Mouse (Mus musculus): Measurements from ENCODE around the gene Map3k5. TPM values are rescaled to one million over a fixed set of nuclear protein-coding genes. Genes with fewer than 3 reads are reported as not detected.

Map3k5 gene
- polyA plus RNA-seq, 1 experiment from 2014 or later = 2.7 TPM

DNA sequence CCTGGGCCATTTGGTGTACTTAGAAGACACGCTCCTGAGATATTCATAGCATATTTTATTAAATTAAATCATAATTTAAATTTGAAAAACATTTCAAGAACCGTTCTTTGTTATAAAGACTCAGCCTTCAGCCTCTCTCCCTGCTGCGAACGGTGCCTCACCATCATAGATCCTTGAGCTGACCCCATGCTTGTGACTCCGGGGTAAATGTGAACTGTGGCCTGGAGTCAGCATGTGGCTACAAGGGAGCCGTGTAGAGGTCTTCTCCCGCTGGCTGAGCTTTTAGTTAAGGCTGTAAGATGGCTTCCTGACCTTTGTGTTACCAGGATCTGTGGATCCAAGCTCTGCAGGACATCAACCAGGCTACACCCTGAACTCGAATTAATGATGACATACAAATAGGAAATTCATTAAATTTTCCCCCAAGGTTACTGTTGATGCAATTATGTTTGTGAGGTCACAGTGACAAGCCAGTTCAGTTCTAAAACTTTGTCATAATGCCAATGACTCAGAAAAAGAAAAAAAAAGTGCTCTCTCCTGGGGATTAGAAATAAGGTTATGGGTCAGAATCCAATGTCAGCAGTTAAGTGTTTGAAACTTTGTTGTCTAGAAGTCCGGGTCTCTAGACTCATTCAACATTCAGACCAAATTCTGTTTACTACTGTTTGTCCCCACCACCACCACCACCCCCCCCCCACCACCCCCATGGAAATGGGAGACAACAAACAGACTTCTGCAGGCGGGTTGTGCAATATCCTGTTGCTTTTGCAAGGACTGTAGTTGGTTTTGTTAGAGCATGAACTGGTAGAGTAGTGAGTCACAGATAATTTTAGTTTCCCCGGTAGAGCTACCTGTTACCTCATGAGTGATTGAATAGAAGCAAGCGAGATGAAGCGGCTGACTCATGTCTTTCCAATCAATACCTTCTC lies 142.5 kb downstream of the Map3k5 start:
- no peaks in the 10 kb centered on the region for H3K27me3 ChIP-seq (replicated peaks)
- H3K4me1 ChIP-seq = no peaks in the 10 kb centered on the region
- no peak for ATAC-seq (ENCODE audit: extremely low read depth, insufficient number of reproducible peaks, low FRiP score, low TSS enrichment)
- H3K4me3 ChIP-seq = no peak overlapping the region
- WGBS = 75% methylated on average over 13 of the region's 13 CpGs
- H3K9me3 ChIP-seq = no peaks in the 10 kb centered on the region
- no peak overlapping the region for H3K9ac ChIP-seq
- H3K27ac ChIP-seq (replicated peaks) = no peak overlapping the region
- H3K4me2 ChIP-seq = no peak overlapping the region
- H3K36me3 ChIP-seq = peaks cover 28% of the 10 kb centered on the region; the same call in 1 of the 2 replicates

DNA sequence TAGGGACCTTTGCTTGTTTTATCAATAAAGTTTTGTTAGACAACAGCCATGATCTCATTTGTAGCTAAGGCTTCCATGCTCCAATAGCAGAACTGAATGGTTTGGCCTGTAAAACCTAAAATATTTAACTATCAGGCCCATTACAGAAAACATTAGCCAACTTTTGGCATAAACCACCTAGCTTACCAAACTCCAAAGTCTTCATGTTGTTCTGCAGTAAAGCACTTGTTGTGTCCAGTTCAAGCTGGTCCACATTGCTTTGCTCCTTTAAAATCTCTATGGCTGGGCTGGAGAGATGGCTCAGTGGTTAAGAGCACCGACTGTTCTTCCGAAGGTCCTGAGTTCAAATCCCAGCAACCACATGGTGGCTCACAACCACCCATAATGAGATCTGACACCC lies 144.1 kb downstream of the Map3k5 start:
- no peak overlapping the region for H3K27ac ChIP-seq (replicated peaks)
- no peaks in the 10 kb centered on the region for H3K9me3 ChIP-seq
- no peaks in the 10 kb centered on the region for H3K27me3 ChIP-seq (replicated peaks)
- no peak overlapping the region for H3K9ac ChIP-seq
- H3K36me3 ChIP-seq = peaks cover 39% of the 10 kb centered on the region
- WGBS = 95% methylated on average over 2 of the region's 2 CpGs
- no peaks in the 10 kb centered on the region for H3K4me1 ChIP-seq
- no peak overlapping the region for H3K4me2 ChIP-seq
- ATAC-seq (ENCODE audit: extremely low read depth, insufficient number of reproducible peaks, low FRiP score, low TSS enrichment) = no peak
- no peak overlapping the region for H3K4me3 ChIP-seq

DNA sequence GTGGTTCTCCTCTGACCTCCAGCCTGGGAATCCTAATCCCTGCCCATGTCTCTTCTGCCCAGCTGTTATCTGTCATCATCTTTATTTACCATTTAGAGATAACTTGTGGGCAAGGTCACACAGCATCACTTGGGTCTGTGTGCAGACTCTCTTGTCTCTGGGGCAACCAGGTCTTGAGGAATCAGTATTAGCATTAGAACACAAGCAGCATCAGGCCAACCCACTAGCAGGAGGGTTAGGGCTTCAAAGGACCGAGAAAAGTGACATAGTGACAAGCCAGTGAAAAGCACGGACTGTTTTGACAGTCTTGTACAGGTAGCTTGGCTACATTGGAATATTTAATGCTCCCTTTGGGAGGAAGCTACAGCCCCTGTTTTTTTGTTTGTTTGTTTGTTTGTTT lies 153.6 kb downstream of the Map3k5 start:
- Histone ChIP-seq H3K9me3 (no peaks in the 10 kb centered on the region), H3K36me3 (peaks cover 10% of the 10 kb centered on the region), H3K4me1 (no peaks in the 10 kb centered on the region), H3K9ac (no peak overlapping the region), H3K4me3 (no peak overlapping the region), H3K27ac (replicated peaks) (no peak overlapping the region), H3K27me3 (replicated peaks) (no peaks in the 10 kb centered on the region), H3K4me2 (no peak overlapping the region)
- ATAC-seq (ENCODE audit: extremely low read depth, insufficient number of reproducible peaks, low FRiP score, low TSS enrichment) = no peak
- 55% methylated on average over 2 of the region's 2 CpGs for WGBS

GRCm38 (mm10) chr10:20089026-20089425 lies 154.8 kb downstream of the Map3k5 start:
- H3K27ac ChIP-seq (replicated peaks) = no peak overlapping the region
- H3K27me3 ChIP-seq (replicated peaks) = no peaks in the 10 kb centered on the region
- H3K9ac ChIP-seq = no peak overlapping the region
- no peaks in the 10 kb centered on the region for H3K9me3 ChIP-seq
- H3K4me2 ChIP-seq = no peak overlapping the region
- 0 out of 2 replicates have a peak, but pooled peaks cover 8% of the 10 kb centered on the region for H3K36me3 ChIP-seq
- no peak overlapping the region for H3K4me3 ChIP-seq
- no peaks in the 10 kb centered on the region for H3K4me1 ChIP-seq
- no peak for ATAC-seq (ENCODE audit: extremely low read depth, insufficient number of reproducible peaks, low FRiP score, low TSS enrichment)
- 63% methylated on average over 3 of the region's 3 CpGs for WGBS

DNA sequence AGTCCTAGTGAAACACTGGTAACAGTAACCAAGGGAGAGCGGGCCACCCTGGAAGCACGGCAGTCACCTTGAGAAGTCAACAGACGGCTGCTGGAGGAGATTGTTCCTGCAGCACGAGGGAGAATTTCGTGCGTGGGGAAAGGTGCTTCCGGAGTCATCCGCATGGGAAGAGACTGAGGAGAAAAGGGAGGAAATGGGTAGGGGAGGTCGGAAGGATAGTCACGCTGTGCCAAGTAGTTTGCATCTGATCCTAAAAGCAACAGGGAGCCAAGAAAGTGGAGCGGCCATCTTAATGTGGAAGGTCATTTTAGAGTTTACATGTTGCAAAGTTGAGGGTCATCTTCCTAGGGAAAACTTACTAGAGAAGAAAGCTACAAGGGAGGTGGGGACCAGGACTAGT lies 155.9 kb downstream of the Map3k5 start:
- Histone ChIP-seq H3K4me3 (no peak overlapping the region), H3K36me3 (peaks cover 12% of the 10 kb centered on the region; the same call in 1 of the 2 replicates), H3K4me1 (no peaks in the 10 kb centered on the region), H3K4me2 (no peak overlapping the region), H3K27ac (replicated peaks) (no peak overlapping the region), H3K9me3 (no peaks in the 10 kb centered on the region), H3K27me3 (replicated peaks) (no peaks in the 10 kb centered on the region), H3K9ac (no peak overlapping the region)
- WGBS = 84% methylated on average over 11 of the region's 11 CpGs
- ATAC-seq (ENCODE audit: extremely low read depth, insufficient number of reproducible peaks, low FRiP score, low TSS enrichment) = no peak

GRCm38 (mm10) chr10:20091416-20091815 lies 157.1 kb downstream of the Map3k5 start:
- 84% methylated on average over 2 of the region's 2 CpGs for WGBS
- peaks cover 12% of the 10 kb centered on the region; the same call in 1 of the 2 replicates for H3K36me3 ChIP-seq
- H3K9me3 ChIP-seq = no peaks in the 10 kb centered on the region
- no peak overlapping the region for H3K9ac ChIP-seq
- no peaks in the 10 kb centered on the region for H3K4me1 ChIP-seq
- no peak overlapping the region for H3K4me3 ChIP-seq
- H3K4me2 ChIP-seq = no peak overlapping the region
- no peaks in the 10 kb centered on the region for H3K27me3 ChIP-seq (replicated peaks)
- H3K27ac ChIP-seq (replicated peaks) = no peak overlapping the region
- ATAC-seq (ENCODE audit: extremely low read depth, insufficient number of reproducible peaks, low FRiP score, low TSS enrichment) = no peak

GRCm38 (mm10) chr10:20092371-20092770 lies 158.1 kb downstream of the Map3k5 start:
- no peaks in the 10 kb centered on the region for H3K4me1 ChIP-seq
- 78% methylated on average over 3 of the region's 3 CpGs for WGBS
- no peak overlapping the region for H3K27ac ChIP-seq (replicated peaks)
- no peak overlapping the region for H3K4me3 ChIP-seq
- H3K27me3 ChIP-seq (replicated peaks) = no peaks in the 10 kb centered on the region
- H3K4me2 ChIP-seq = no peak overlapping the region
- H3K36me3 ChIP-seq = peaks cover 14% of the 10 kb centered on the region; the same call in 1 of the 2 replicates
- ATAC-seq (ENCODE audit: extremely low read depth, insufficient number of reproducible peaks, low FRiP score, low TSS enrichment) = no peak
- H3K9me3 ChIP-seq = no peaks in the 10 kb centered on the region
- H3K9ac ChIP-seq = no peak overlapping the region

DNA sequence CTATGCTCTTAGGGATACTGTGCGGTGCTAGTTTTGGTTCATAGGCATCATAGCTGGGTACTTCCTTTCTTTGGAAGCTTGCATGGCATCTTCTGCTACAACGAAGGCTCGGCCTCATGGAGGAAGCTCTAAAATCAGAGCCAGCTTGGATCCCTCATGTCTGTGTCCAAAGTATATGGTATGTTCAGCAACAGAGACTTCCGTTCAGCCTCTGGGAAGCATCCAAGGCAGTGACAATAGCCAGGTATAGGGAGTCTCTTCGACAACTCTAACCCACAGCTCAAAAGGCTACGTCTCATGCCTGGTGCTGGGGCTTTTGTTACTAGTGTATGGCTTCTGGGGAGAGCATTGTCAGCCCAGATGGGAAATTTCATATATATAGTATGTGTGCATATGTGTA lies 167.2 kb downstream of the Map3k5 start:
- Histone ChIP-seq H3K9me3 (no peaks in the 10 kb centered on the region), H3K4me2 (no peak overlapping the region), H3K4me3 (no peak overlapping the region), H3K9ac (no peak overlapping the region), H3K36me3 (peaks cover 45% of the 10 kb centered on the region), H3K27ac (replicated peaks) (no peak overlapping the region), H3K27me3 (replicated peaks) (no peaks in the 10 kb centered on the region), H3K4me1 (peaks cover 24% of the 10 kb centered on the region)
- ATAC-seq (ENCODE audit: extremely low read depth, insufficient number of reproducible peaks, low FRiP score, low TSS enrichment) = no peak
- 90% methylated on average over 6 of the region's 6 CpGs for WGBS

DNA sequence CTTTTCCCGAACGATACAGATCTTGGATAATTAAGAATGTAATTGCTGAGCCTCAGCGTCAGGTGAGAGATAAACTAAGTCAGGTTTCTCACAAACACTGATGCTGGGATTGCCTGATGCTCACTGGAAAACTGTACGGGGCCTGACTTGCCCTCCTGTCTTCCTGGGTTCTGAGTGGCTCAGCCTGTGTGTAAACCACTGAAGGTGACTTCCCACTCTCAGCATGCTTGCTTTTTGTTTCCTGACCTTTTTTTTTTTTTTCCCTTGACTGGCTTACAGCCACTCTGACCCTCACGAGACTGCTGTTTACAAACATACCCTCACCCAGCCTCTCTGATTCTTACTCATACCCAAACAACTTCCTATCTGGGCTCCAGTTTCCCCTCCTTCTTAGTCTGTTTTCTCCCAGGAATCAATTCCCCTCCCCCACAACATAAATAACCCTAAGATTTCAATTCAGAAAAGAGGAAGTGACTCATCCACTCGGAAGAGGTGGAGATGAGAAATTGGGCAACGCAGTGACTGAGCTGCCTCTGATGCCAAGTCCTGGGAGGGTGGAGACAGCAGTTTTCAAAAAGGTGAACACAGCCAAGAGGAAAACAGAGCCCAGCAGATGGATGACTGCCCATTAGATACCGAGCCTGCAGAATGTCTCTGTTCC lies 170.1 kb downstream of the Map3k5 start:
- Histone ChIP-seq H3K9me3 (no peaks in the 10 kb centered on the region), H3K27ac (replicated peaks) (0 out of 2 replicates have a peak overlapping the region, but pooled peaks have one; percentile 28), H3K4me2 (no peak overlapping the region), H3K4me1 (peaks cover 24% of the 10 kb centered on the region), H3K36me3 (peaks cover 54% of the 10 kb centered on the region), H3K9ac (no peak overlapping the region), H3K27me3 (replicated peaks) (no peaks in the 10 kb centered on the region), H3K4me3 (no peak overlapping the region)
- 50% methylated on average over 8 of the region's 8 CpGs for WGBS
- ATAC-seq (ENCODE audit: extremely low read depth, insufficient number of reproducible peaks, low FRiP score, low TSS enrichment) = peak; percentile 54

- Histone ChIP-seq H3K4me2 (no peak overlapping the region), H3K27me3 (replicated peaks) (no peaks in the 10 kb centered on the region), H3K36me3 (peaks cover 44% of the 10 kb centered on the region), H3K9me3 (no peaks in the 10 kb centered on the region), H3K4me1 (peaks cover 24% of the 10 kb centered on the region), H3K9ac (no peak overlapping the region), H3K27ac (replicated peaks) (no peak overlapping the region), H3K4me3 (no peak overlapping the region)
- no peak for ATAC-seq (ENCODE audit: extremely low read depth, insufficient number of reproducible peaks, low FRiP score, low TSS enrichment)
- WGBS = 69% methylated on average over 4 of the region's 4 CpGs
Observed at GRCm38 (mm10) chr10:20105575-20105974, 171.3 kb downstream of the Map3k5 start.

GRCm38 (mm10) chr10:20107031-20107430 lies 172.8 kb downstream of the Map3k5 start:
- Histone ChIP-seq H3K4me2 (no peak overlapping the region), H3K36me3 (peaks cover 35% of the 10 kb centered on the region), H3K4me1 (peaks cover 24% of the 10 kb centered on the region), H3K9me3 (no peaks in the 10 kb centered on the region), H3K27me3 (replicated peaks) (no peaks in the 10 kb centered on the region), H3K27ac (replicated peaks) (no peak overlapping the region), H3K9ac (no peak overlapping the region), H3K4me3 (no peak overlapping the region)
- ATAC-seq (ENCODE audit: extremely low read depth, insufficient number of reproducible peaks, low FRiP score, low TSS enrichment) = no peak
- WGBS = 91% methylated on average over 14 of the region's 14 CpGs

Data from heart, embryonic 13.5 days (tissue).